Mouse (Mus musculus) C2C12 (cell line): Measurements from ENCODE around the gene Exoc3l. TPM values are rescaled to one million over a fixed set of nuclear protein-coding genes. Genes with fewer than 3 reads are reported as not detected.
A peak's percentile ranks its signal among the peaks of the same experiment; 100 is the strongest.

Source experiments
- H3K27me3 ChIP-seq: one replicate; pipeline ENCODE4 v1.6.1; 2011; ENCODE audit not compliant: control insufficient read depth, insufficient read depth, insufficient read length
- H3K36me3 ChIP-seq: one replicate; pipeline ENCODE4 v1.6.1; 2011; ENCODE audit not compliant: control insufficient read depth, insufficient read depth
- H3K4me3 ChIP-seq: one replicate; pipeline ENCODE4 v1.5.1; 2011; ENCODE audit warnings: mild to moderate bottlenecking, control low read depth; ENCODE audit not compliant: poor library complexity, insufficient read depth, severe bottlenecking
- H3K79me2 ChIP-seq: one replicate; pipeline ENCODE4 v1.6.1; 2011; ENCODE audit not compliant: control insufficient read depth, insufficient read depth
- H3K79me3 ChIP-seq: one replicate; pipeline ENCODE4 v1.6.1; 2011; ENCODE audit warnings: low read depth, control low read depth
- H3ac ChIP-seq: one replicate; pipeline ENCODE3; 2011; ENCODE audit warnings: low read depth; ENCODE audit not compliant: control insufficient read depth, insufficient read length
- CEBPB ChIP-seq: IDR thresholded peaks from one replicate; pipeline ENCODE4 v1.6.1; 2011; ENCODE audit warnings: low read depth, mild to moderate bottlenecking, control low read depth, moderate library complexity
- CTCF ChIP-seq: IDR thresholded peaks from one replicate; pipeline ENCODE4 v1.5.1; 2011; ENCODE audit not compliant: control insufficient read depth, insufficient read depth, insufficient read length
- FOSL1 ChIP-seq: IDR thresholded peaks from one replicate; pipeline ENCODE4 v1.8.0; 2011; ENCODE audit warnings: mild to moderate bottlenecking, low read length; ENCODE audit not compliant: poor library complexity, insufficient read depth, severe bottlenecking
- MAX ChIP-seq: IDR thresholded peaks from one replicate; pipeline ENCODE4 v1.6.1; 2011; ENCODE audit warnings: mild to moderate bottlenecking, control low read depth
- MYOD1 ChIP-seq: IDR thresholded peaks from one replicate; pipeline ENCODE4 v1.6.1; 2011; ENCODE audit warnings: low read depth; ENCODE audit not compliant: control insufficient read depth, insufficient read length
- MYOG ChIP-seq: IDR thresholded peaks from one replicate; pipeline ENCODE4 v1.6.1; 2011; ENCODE audit not compliant: control insufficient read depth, insufficient read length; ENCODE audit errors: extremely low read depth
- USF1 ChIP-seq: IDR thresholded peaks from one replicate; pipeline ENCODE4 v1.6.1; 2011; ENCODE audit warnings: low read depth, mild to moderate bottlenecking, control low read depth, moderate library complexity
- polyA plus RNA-seq: library from polyadenylated mRNA; unstranded; fragments of >200 nt; fragmentation: generic; extraction: Trizol; gene quantifications from one replicate; pipeline ENCODE4 v1.2.1, GENCODE M21; 2012; ENCODE audit warnings: missing spikeins

The Exoc3l gene
- polyA plus RNA-seq, 1 experiment = 0.97 TPM

- H3K36me3 ChIP-seq = peaks cover 75% of the 10 kb centered on the region
- H3K79me2 ChIP-seq = peaks cover 38% of the 10 kb centered on the region
- no peaks in the 10 kb centered on the region for H3K27me3 ChIP-seq
- no peak overlapping the region for H3K4me3 ChIP-seq
- H3K79me3 ChIP-seq = peaks cover 18% of the 10 kb centered on the region
- TF ChIP-seq MAX (no peak), CEBPB (no peak), FOSL1 (no peak), USF1 (no peak), MYOD1 (no peak), CTCF (no peak), MYOG (no peak)
- no peak overlapping the region for H3ac ChIP-seq
Observed at GRCm38 (mm10) chr8:105330325-105330724, 34.4 kb upstream of the Exoc3l start.

DNA sequence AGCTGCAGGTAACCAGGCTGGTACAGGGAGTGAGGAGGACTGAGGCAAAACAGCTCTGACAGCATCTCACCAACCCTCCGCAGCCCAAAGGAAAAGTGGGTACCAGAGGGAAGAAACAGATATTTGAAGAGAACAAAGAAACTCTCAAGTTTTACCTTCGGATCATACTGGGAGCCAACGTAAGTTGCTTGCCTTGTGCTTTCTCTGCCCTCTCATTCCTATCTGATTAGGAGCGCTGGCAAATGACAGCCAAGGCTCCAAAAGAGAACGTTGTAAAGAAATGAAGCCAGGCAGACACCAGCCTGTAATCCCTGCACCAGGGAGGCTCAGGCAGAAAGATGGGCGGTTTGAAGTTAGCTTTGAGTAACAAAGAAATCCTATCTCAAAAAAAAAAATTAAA is 31.1 kb upstream of the Exoc3l start:
- Histone ChIP-seq H3K36me3 (peaks cover 63% of the 10 kb centered on the region), H3K27me3 (no peaks in the 10 kb centered on the region), H3K79me3 (peaks cover 20% of the 10 kb centered on the region), H3K79me2 (peaks cover 46% of the 10 kb centered on the region), H3ac (peak overlapping the region; percentile 70), H3K4me3 (peak overlapping the region; percentile 98)
- no peak for TF ChIP-seq CTCF
- no peak for TF ChIP-seq MAX
- TF ChIP-seq USF1 = no peak
- TF ChIP-seq MYOD1 = no peak
- TF ChIP-seq CEBPB = no peak
- no peak for TF ChIP-seq MYOG
- no peak for TF ChIP-seq FOSL1

DNA sequence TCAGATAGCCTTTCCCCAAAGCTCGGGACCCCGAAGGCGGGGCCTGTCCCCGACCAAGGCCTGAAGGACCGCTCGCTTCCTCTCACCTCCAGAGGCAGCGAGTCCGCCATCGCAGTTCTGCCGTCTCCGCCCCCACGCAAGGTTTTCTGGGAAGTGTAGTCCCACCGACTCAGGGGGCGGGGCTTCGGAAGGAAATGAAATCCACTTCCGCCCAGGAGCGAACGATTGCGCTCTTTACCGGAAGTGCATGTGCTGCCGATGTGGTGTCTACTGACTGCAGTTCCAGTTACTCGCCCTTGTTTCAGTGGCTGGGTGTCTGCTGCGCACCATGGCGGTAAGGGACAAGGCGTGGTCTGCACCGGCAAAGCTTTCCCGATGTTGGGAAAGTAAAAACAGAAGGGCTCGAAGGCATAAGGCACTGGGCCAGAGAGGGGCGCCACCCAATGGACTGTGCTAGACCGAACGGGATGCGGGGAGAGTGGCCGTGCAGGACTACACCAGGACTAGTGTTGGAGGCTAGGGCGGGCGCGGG is 30.3 kb upstream of the Exoc3l start, which contains the start of the genes Lrrc29 and Tmem208:
TSS of gene Lrrc29 (minus strand) at position 138 of the 532 bp plus-strand sequence.
TSS of gene Tmem208 (plus strand) at position 214 of the 532 bp plus-strand sequence.
- Histone ChIP-seq H3K27me3 (no peaks in the 10 kb centered on the region), H3K79me2 (peaks cover 46% of the 10 kb centered on the region), H3K79me3 (peaks cover 20% of the 10 kb centered on the region), H3ac (peak within 1 kb of the TSS; percentile 71), H3K36me3 (peaks cover 63% of the 10 kb centered on the region), H3K4me3 (peak within 1 kb of the TSS; percentile 98)
- TF ChIP-seq MAX (peak; percentile 92), CEBPB (peak; percentile 24), USF1 (no peak), CTCF (peak; percentile 61), MYOD1 (no peak)

- Histone ChIP-seq H3K4me3 (peak overlapping the region; percentile 98), H3ac (peak overlapping the region; percentile 71), H3K79me2 (peaks cover 46% of the 10 kb centered on the region), H3K36me3 (peaks cover 58% of the 10 kb centered on the region), H3K79me3 (peaks cover 20% of the 10 kb centered on the region), H3K27me3 (no peaks in the 10 kb centered on the region)
- TF ChIP-seq MYOD1 (no peak), CEBPB (no peak), MYOG (no peak), CTCF (no peak)
Observed at GRCm38 (mm10) chr8:105325641-105326093, 29.8 kb upstream of the Exoc3l start.

DNA sequence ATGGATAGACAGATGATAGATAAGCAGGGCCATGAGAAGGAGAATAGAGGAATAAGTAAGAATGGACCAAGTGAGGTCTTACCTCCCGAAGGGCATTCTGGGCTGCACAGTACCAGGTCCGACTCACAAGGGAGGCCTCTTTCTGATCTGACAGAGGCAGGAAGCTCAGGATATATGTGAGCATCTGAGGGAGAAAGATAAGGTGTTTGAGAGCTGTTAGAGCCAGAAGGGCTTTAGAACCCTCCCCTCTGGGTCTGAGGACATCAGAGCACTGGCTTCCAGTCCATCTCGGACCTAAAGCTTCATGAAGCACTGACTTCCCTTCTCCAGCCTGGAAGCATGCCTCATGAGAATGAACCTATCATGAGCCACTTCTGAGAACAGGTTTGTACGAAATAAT is 27.3 kb upstream of the Exoc3l start:
- H3ac ChIP-seq = no peak overlapping the region

GRCm38 (mm10) chr8:105318662-105319190 is 22.8 kb upstream of the Exoc3l start:
- Histone ChIP-seq H3ac (no peak overlapping the region), H3K36me3 (peaks cover 45% of the 10 kb centered on the region), H3K27me3 (no peaks in the 10 kb centered on the region), H3K79me3 (no peaks in the 10 kb centered on the region), H3K4me3 (no peak overlapping the region), H3K79me2 (no peaks in the 10 kb centered on the region)
- TF ChIP-seq MYOG = no peak
- TF ChIP-seq MYOD1 = no peak
- no peak for TF ChIP-seq USF1
- TF ChIP-seq CTCF = no peak
- TF ChIP-seq CEBPB = no peak
- TF ChIP-seq MAX = no peak
- TF ChIP-seq FOSL1 = no peak

More for the DNA sequence above, 27.3 kb upstream of the Exoc3l start:
- no peak overlapping the region for H3K4me3 ChIP-seq
- peaks cover 20% of the 10 kb centered on the region for H3K79me3 ChIP-seq
- no peak for TF ChIP-seq MAX
- no peak for TF ChIP-seq MYOD1
- TF ChIP-seq USF1 = no peak
- TF ChIP-seq CTCF = no peak
- TF ChIP-seq MYOG = no peak
- no peak for TF ChIP-seq FOSL1
- no peak for TF ChIP-seq CEBPB
- H3K27me3 ChIP-seq = no peaks in the 10 kb centered on the region
- peaks cover 38% of the 10 kb centered on the region for H3K36me3 ChIP-seq
- peaks cover 34% of the 10 kb centered on the region for H3K79me2 ChIP-seq
